31 mouse cellular contexts compared by ENCODE assay signal in genomic region chr4:106017065-106017646, GRCm38 (mm10).
DNase-seq lines count a peak whose midpoint lies in the region; TF ChIP-seq lines count a peak whose summit lies in the region.
"Had no signal": no experiment of that assay in that cellular context is flagged by ENCODE, and none has a peak within 500 bp of the region (broad histone marks: within the 10 kb centered on the region; RNA-seq: fewer than 3 reads in every experiment).

No protein-coding gene starts in this region.

- no peak for DNase-seq in gastrocnemius, adult 2 months
- no peak for DNase-seq in gastrocnemius, postnatal 4 days (ENCODE audit: low spot score in 2 of 2)
- DNase-seq in kidney, adult 2 months = peak; percentile 75
- DNase-seq in kidney, postnatal 4 days = no peak
- DNase-seq in lung, postnatal 10 days = peak; percentile 6
- no peak for DNase-seq in lung, adult 2 months
- no peak for DNase-seq in thymus, postnatal 25 days
- DNase-seq: adrenal gland, postnatal 10 days; cerebellum, adult 8-10 months; cerebellum, postnatal 25 days; heart, postnatal 36 days; layer of hippocampus, adult 9-11 months; liver, embryonic 13.5 days; lung, embryonic 14.5 days; retina, postnatal 1 day; right cerebral cortex, postnatal 14 days; thymus, postnatal 14 days had no signal

- no peaks in the 10 kb centered on the region for H3K36me3 ChIP-seq in kidney, adult 2 months (ENCODE audit: control insufficient read depth, insufficient read depth, low read length)
- H3K36me3 ChIP-seq: G1E; heart, embryonic 10.5 days; heart, embryonic 15.5 days; hindbrain, embryonic 12.5 days; intestine, embryonic 15.5 days; limb, embryonic 10.5 days; limb, embryonic 15.5 days; liver, embryonic 13.5 days; midbrain, embryonic 10.5 days; midbrain, embryonic 15.5 days; neural tube, embryonic 15.5 days; stomach, embryonic 15.5 days had no signal

- no peak for TF ChIP-seq CTCF in gastrocnemius, adult 2 months (IDR thresholded peaks at IDR 0.05)
- TF ChIP-seq CTCF in kidney, adult 2 months (conservative IDR thresholded peaks at IDR 0.05; ENCODE audit: insufficient read depth, insufficient read length, low read depth, low read length) = no peak
- no peak for TF ChIP-seq CTCF in lung, adult 2 months (IDR thresholded peaks at IDR 0.05; ENCODE audit: insufficient read depth, low read length)

- peaks cover 6% of the 10 kb centered on the region; the same call in 1 of the 2 replicates for H3K4me1 ChIP-seq in kidney, adult 2 months (ENCODE audit: control insufficient read depth, insufficient read depth, low read length)
- H3K4me1 ChIP-seq in lung, adult 2 months (ENCODE audit: control insufficient read depth, insufficient read depth, low read length) = no peaks in the 10 kb centered on the region
- H3K4me1 ChIP-seq: liver, embryonic 13.5 days; midbrain, embryonic 15.5 days had no signal

- no peak overlapping the region for H3K4me3 ChIP-seq in gastrocnemius, adult 2 months
- H3K4me3 ChIP-seq in kidney, adult 2 months (ENCODE audit: insufficient read depth, low read depth, low read length) = no peak overlapping the region
- no peak overlapping the region for H3K4me3 ChIP-seq in lung, adult 2 months (replicated peaks; ENCODE audit: extremely low read depth, low read depth, low read length)
- H3K4me3 ChIP-seq: forebrain, embryonic 13.5 days; heart, embryonic 10.5 days; heart, embryonic 15.5 days; hindbrain, embryonic 12.5 days; intestine, embryonic 15.5 days; limb, embryonic 10.5 days; limb, embryonic 15.5 days; liver, embryonic 13.5 days; midbrain, embryonic 10.5 days; midbrain, embryonic 15.5 days; neural tube, embryonic 15.5 days; stomach, embryonic 15.5 days had no signal

- no peak for TF ChIP-seq POLR2A in kidney, adult 2 months (IDR thresholded peaks at IDR 0.05; ENCODE audit: low read depth, low read length)
- TF ChIP-seq POLR2A in lung, adult 2 months (IDR thresholded peaks at IDR 0.05; ENCODE audit: borderline replicate concordance, extremely low read depth, low read depth, low read length) = no peak

- no peaks in the 10 kb centered on the region for H3K27me3 ChIP-seq in kidney, adult 2 months (replicated peaks; ENCODE audit: control insufficient read depth, insufficient read depth, low read length)
- H3K27me3 ChIP-seq: forebrain, embryonic 13.5 days; heart, embryonic 15.5 days; hindbrain, embryonic 12.5 days; intestine, embryonic 15.5 days; limb, embryonic 15.5 days; liver, embryonic 13.5 days; midbrain, embryonic 15.5 days; neural tube, embryonic 15.5 days; Patski; stomach, embryonic 15.5 days had no signal

- intact Hi-C loops in gastrocnemius, adult 2 months (cut with DNase I) = no loop called here

- 65% methylated on average over 6 of the region's 6 CpGs for WGBS in kidney, adult 2 months
- WGBS in lung, adult 2 months = 72% methylated on average over 6 of the region's 6 CpGs

- peak overlapping the region; percentile 41; the same call in 1 of the 2 replicates for H3K27ac ChIP-seq in gastrocnemius, adult 2 months
- H3K27ac ChIP-seq in kidney, adult 2 months (ENCODE audit: insufficient read depth, low read depth, low read length) = no peak overlapping the region
- H3K27ac ChIP-seq: forebrain, embryonic 13.5 days; heart, embryonic 15.5 days; hindbrain, embryonic 12.5 days; hindbrain, postnatal 0 days; intestine, embryonic 15.5 days; limb, embryonic 10.5 days; limb, embryonic 15.5 days; liver, embryonic 13.5 days; midbrain, embryonic 10.5 days; midbrain, embryonic 15.5 days; neural tube, embryonic 15.5 days; stomach, embryonic 15.5 days had no signal

Comparison
In these comparisons a context has a peak if more than half of its experiments do, and no peak if none do; other contexts are left out.
1. DNase-seq: peak in kidney, adult 2 months (single experiment) and lung, postnatal 10 days (single experiment); none in gastrocnemius, adult 2 months (single experiment), gastrocnemius, postnatal 4 days (0 of 2), kidney, postnatal 4 days (0 of 2), lung, adult 2 months (single experiment) and thymus, postnatal 25 days (single experiment).